8 mouse cellular contexts compared by ENCODE assay signal in genomic region chr11:103359122-103359521, GRCm38 (mm10). TPM values are rescaled to one million over a fixed set of nuclear protein-coding genes. Genes with fewer than 3 reads are reported as not detected.
A peak's percentile ranks its signal among the peaks of the same experiment; 100 is the strongest.
DNase-seq lines count a peak whose midpoint lies in the region; ATAC-seq and TF ChIP-seq lines count a peak whose summit lies in the region.

No protein-coding gene starts in this region.

- peak overlapping the region; percentile 86 for H3K4me2 ChIP-seq in liver, embryonic 11.5 days
- peak overlapping the region; percentile 85 for H3K4me2 ChIP-seq in myocyte (ENCODE audit: low read depth)
- H3K4me2 ChIP-seq in stomach, embryonic 16.5 days (ENCODE audit: low read depth, low read length): peak overlapping the region; percentile 47

- no peak overlapping the region for H3ac ChIP-seq in myocyte (ENCODE audit: control insufficient read depth, insufficient read length)

- peaks cover 22% of the 10 kb centered on the region for H3K4me1 ChIP-seq in liver, embryonic 11.5 days (replicated peaks; ENCODE audit: control insufficient read depth, insufficient read depth, low read length)
- peaks cover 36% of the 10 kb centered on the region for H3K4me1 ChIP-seq in stomach, embryonic 16.5 days (ENCODE audit: control insufficient read depth, insufficient read depth, low read length)

- ATAC-seq in liver, embryonic 11.5 days (replicated peaks; ENCODE audit: low FRiP score): peak; percentile 38; the same call in 1 of the 2 replicates
- ATAC-seq in stomach, embryonic 16.5 days (ENCODE audit: insufficient read depth, low FRiP score): no peak

- no peaks in the 10 kb centered on the region for H3K9me3 ChIP-seq in liver, embryonic 11.5 days (ENCODE audit: control insufficient read depth, low read length)
- no peaks in the 10 kb centered on the region for H3K9me3 ChIP-seq in stomach, embryonic 16.5 days (replicated peaks; ENCODE audit: control insufficient read depth, low read length)

- no peaks in the 10 kb centered on the region for H3K36me3 ChIP-seq in liver, embryonic 11.5 days (ENCODE audit: control insufficient read depth, insufficient read depth, low read length)
- no peaks in the 10 kb centered on the region for H3K36me3 ChIP-seq in myocyte (ENCODE audit: control insufficient read depth, insufficient read depth)
- no peaks in the 10 kb centered on the region for H3K36me3 ChIP-seq in stomach, embryonic 16.5 days (ENCODE audit: control insufficient read depth, insufficient read depth, low read length)

- no peak overlapping the region for H3K27ac ChIP-seq in liver, embryonic 11.5 days (ENCODE audit: low read depth, low read length)
- H3K27ac ChIP-seq in stomach, embryonic 16.5 days (ENCODE audit: low read length): no peak overlapping the region

- peak; percentile 45 to 57 for DNase-seq in urinary bladder, adult 18-20 months (ENCODE audit: low spot score in 2 of 2)
- no peak for DNase-seq in urinary bladder, postnatal 10 days (ENCODE audit: low spot score)
- DNase-seq in embryo, embryonic 9.5 days (ENCODE audit: extremely low spot score): peak; percentile 82
- DNase-seq in heart, adult 9 months (ENCODE audit: low spot score in 2 of 2): peak; percentile 59 to 67
- peak; percentile 63 to 73 for DNase-seq in kidney, adult 8-10 months
- DNase-seq in liver, embryonic 11.5 days (ENCODE audit: low spot score): peak; percentile 79

- H3K27me3 ChIP-seq in liver, embryonic 11.5 days (replicated peaks; ENCODE audit: control insufficient read depth, insufficient read depth, low read length): peaks cover 62% of the 10 kb centered on the region
- H3K27me3 ChIP-seq in myocyte (ENCODE audit: control insufficient read depth, insufficient read depth, insufficient read length): peaks cover 5% of the 10 kb centered on the region
- peaks cover 28% of the 10 kb centered on the region for H3K27me3 ChIP-seq in stomach, embryonic 16.5 days (ENCODE audit: control insufficient read depth, insufficient read depth, low read length)

- 1% methylated on average over 22 of the region's 22 CpGs for WGBS in liver, embryonic 11.5 days
- WGBS in stomach, embryonic 16.5 days: 2% methylated on average over 22 of the region's 22 CpGs

- H3K9ac ChIP-seq in liver, embryonic 11.5 days (ENCODE audit: low read depth, low read length): no peak overlapping the region
- no peak overlapping the region; the same call in 1 of the 2 replicates for H3K9ac ChIP-seq in stomach, embryonic 16.5 days (ENCODE audit: low read length)

- H3K79me2 ChIP-seq in myocyte (ENCODE audit: control insufficient read depth, insufficient read depth): no peaks in the 10 kb centered on the region

- TF ChIP-seq POLR2A in myocyte (IDR thresholded peaks at IDR 0.05; ENCODE audit: insufficient read length, low read depth): no peak

- H3K4me3 ChIP-seq in liver, embryonic 11.5 days (ENCODE audit: low read depth, low read length): no peak overlapping the region
- H3K4me3 ChIP-seq in myocyte: no peak overlapping the region
- peak overlapping the region; percentile 26 for H3K4me3 ChIP-seq in stomach, embryonic 16.5 days (replicated peaks; ENCODE audit: low read length)

TF ChIP-seq in myocyte, 11 proteins besides CTCF, POLR2A, EP300 and RAD21:
- TF ChIP-seq POLR2AphosphoS2 (IDR thresholded peaks at IDR 0.05; ENCODE audit: insufficient read length, low read depth) (no peak), MYOD1 (IDR thresholded peaks at IDR 0.05; ENCODE audit: control insufficient read depth in 1 of 3, insufficient read length in 2 of 3, low read depth in 2 of 3) (no peak), SRF (IDR thresholded peaks at IDR 0.05; ENCODE audit: control insufficient read depth, insufficient read length, low read depth) (no peak), TCF12 (IDR thresholded peaks at IDR 0.05; ENCODE audit: insufficient read depth, poor library complexity, severe bottlenecking) (no peak)

RNA-seq across cellular contexts. Expression of gene Arhgap27, which starts 4.4 kb away (rescaled TPM):
- polyA plus RNA-seq in liver, embryonic 11.5 days (2014; fragmentation: Nextera tagmentation; extraction: Ambion mirVana): 5.0 and 5.1 TPM in 2 replicates
- polyA plus RNA-seq in myocyte (2012; fragmentation: generic; extraction: Trizol): 0.31 TPM
- polyA plus RNA-seq in stomach, embryonic 16.5 days (2015; fragmentation: Nextera tagmentation; extraction: Ambion mirVana): 19.1 and 22.0 TPM in 2 replicates

RNA-seq across cellular contexts. Expression of gene Plekhm1, which starts 53.4 kb away (rescaled TPM):
- polyA plus RNA-seq in liver, embryonic 11.5 days (2014; fragmentation: Nextera tagmentation; extraction: Ambion mirVana): 7.6 and 9.1 TPM in 2 replicates
- 12.2 TPM for polyA plus RNA-seq in myocyte (2012; fragmentation: generic; extraction: Trizol)
- 7.5 and 8.5 TPM in 2 replicates for polyA plus RNA-seq in stomach, embryonic 16.5 days (2015; fragmentation: Nextera tagmentation; extraction: Ambion mirVana)
